Mouse (Mus musculus) neural tube, embryonic 15.5 days (tissue): ENCODE measurements at regions not wholly inside any gene's neighbourhood (a gene's known extent, or its start where the extent isn't known, plus 50 kb on each side); places are given as distances from the start of the nearest gene placed in this dataset.
A peak's percentile ranks its signal among the peaks of the same experiment; 100 is the strongest.

Experiments
- ATAC-seq: fragments of 200-750 bp; cut with Nextera tagmentation; 2 replicates; pipeline ENCODE4 v1.8.0; 2017; ENCODE audit warnings: mild to moderate bottlenecking, moderate TSS enrichment, moderate library complexity; ENCODE audit not compliant: low FRiP score
- H3K27ac ChIP-seq: fragments of 300-500 bp; sonication (generic); replicated peaks from 2 replicates; pipeline ENCODE4 v1.5.1; 2015; ENCODE audit warnings: mild to moderate bottlenecking, inconsistent platforms
- H3K27me3 ChIP-seq: fragments of 300-500 bp; sonication (generic); replicated peaks from 2 replicates; pipeline ENCODE4 v1.6.1; 2015; ENCODE audit warnings: inconsistent platforms
- H3K36me3 ChIP-seq: fragments of 300-500 bp; sonication (generic); 2 replicates; pipeline ENCODE4 v1.6.1; 2015; ENCODE audit warnings: inconsistent platforms
- H3K4me1 ChIP-seq: fragments of 300-500 bp; sonication (generic); 2 replicates; pipeline ENCODE4 v1.6.1; 2015; ENCODE audit warnings: inconsistent platforms
- H3K4me2 ChIP-seq: fragments of 300-500 bp; sonication (generic); 2 replicates; pipeline ENCODE4 v1.6.1; 2015; ENCODE audit warnings: inconsistent platforms, mild to moderate bottlenecking, moderate library complexity
- H3K4me3 ChIP-seq: fragments of 300-500 bp; sonication (generic); replicated peaks from 2 replicates; pipeline ENCODE4 v1.5.1; 2015; ENCODE audit warnings: mild to moderate bottlenecking, inconsistent platforms
- H3K9ac ChIP-seq: fragments of 300-500 bp; sonication (generic); replicated peaks from 2 replicates; pipeline ENCODE4 v1.6.1; 2015; ENCODE audit warnings: mild to moderate bottlenecking, inconsistent platforms
- H3K9me3 ChIP-seq: fragments of 300-500 bp; sonication (generic); replicated peaks from 2 replicates; pipeline ENCODE4 v1.6.1; 2016; ENCODE audit warnings: inconsistent platforms
- WGBS: fragments of 180-500 bp; shearing (Covaris S2); methylation state at CpG from one replicate; pipeline ENCODE4 v1.1.7; 2015; ENCODE audit warnings: mixed read lengths; 5-methylcytosine and 5-hydroxymethylcytosine counted together

GRCm38 (mm10) chr4:53318181-53318580 lies 122.0 kb upstream of the Slc44a1 start:
- Histone ChIP-seq H3K27ac (no peak overlapping the region), H3K9ac (no peak overlapping the region), H3K9me3 (no peaks in the 10 kb centered on the region), H3K4me3 (no peak overlapping the region), H3K27me3 (no peaks in the 10 kb centered on the region), H3K36me3 (no peaks in the 10 kb centered on the region), H3K4me1 (peaks cover 32% of the 10 kb centered on the region), H3K4me2 (no peak overlapping the region)
- no peak for ATAC-seq
- WGBS, result 79% methylated on average over 6 of the region's 6 CpGs

- Histone ChIP-seq H3K4me3 (no peak overlapping the region), H3K9me3 (no peaks in the 10 kb centered on the region), H3K9ac (no peak overlapping the region), H3K36me3 (no peaks in the 10 kb centered on the region), H3K27me3 (no peaks in the 10 kb centered on the region), H3K4me1 (peaks cover 26% of the 10 kb centered on the region), H3K27ac (peak overlapping the region; percentile 56; the same call in 1 of the 2 replicates), H3K4me2 (no peak overlapping the region)
- 40% methylated on average over 7 of the region's 7 CpGs for WGBS
- no peak for ATAC-seq
These were observed 122.8 kb upstream of the Slc44a1 start for GRCm38 (mm10) chr4:53317453-53317824.

- Histone ChIP-seq H3K4me1 (peaks cover 26% of the 10 kb centered on the region), H3K4me3 (no peak overlapping the region), H3K27ac (0 out of 2 replicates have a peak overlapping the region, but pooled peaks have one; percentile 28), H3K27me3 (no peaks in the 10 kb centered on the region), H3K9me3 (no peaks in the 10 kb centered on the region), H3K9ac (no peak overlapping the region), H3K4me2 (no peak overlapping the region), H3K36me3 (no peaks in the 10 kb centered on the region)
- WGBS, result 84% methylated on average over 14 of the region's 14 CpGs
- no peak for ATAC-seq
These were observed 123.3 kb upstream of the Slc44a1 start for GRCm38 (mm10) chr4:53316796-53317452.

GRCm38 (mm10) chr4:53315876-53316762 lies 124.1 kb upstream of the Slc44a1 start:
- peak overlapping the region; percentile 74 for H3K27ac ChIP-seq
- no peak for ATAC-seq
- WGBS, result 76% methylated on average over 13 of the region's 13 CpGs

GRCm38 (mm10) chr4:53315121-53315875 lies 124.9 kb upstream of the Slc44a1 start:
- no peaks in the 10 kb centered on the region for H3K36me3 ChIP-seq
- no peak overlapping the region for H3K4me2 ChIP-seq
- WGBS, result 61% methylated on average over 7 of the region's 7 CpGs
- peak overlapping the region; percentile 74 for H3K27ac ChIP-seq
- no peaks in the 10 kb centered on the region for H3K9me3 ChIP-seq
- H3K4me1 ChIP-seq, result peaks cover 26% of the 10 kb centered on the region
- ATAC-seq, result peak; percentile 62; the same call in 1 of the 2 replicates
- H3K4me3 ChIP-seq, result no peak overlapping the region
- H3K27me3 ChIP-seq, result no peaks in the 10 kb centered on the region
- H3K9ac ChIP-seq, result no peak overlapping the region

More at GRCm38 (mm10) chr4:53315876-53316762, 124.1 kb upstream of the Slc44a1 start:
- H3K27me3 ChIP-seq, result no peaks in the 10 kb centered on the region
- no peaks in the 10 kb centered on the region for H3K9me3 ChIP-seq
- H3K4me2 ChIP-seq, result no peak overlapping the region
- H3K9ac ChIP-seq, result no peak overlapping the region
- peaks cover 26% of the 10 kb centered on the region for H3K4me1 ChIP-seq
- no peak overlapping the region for H3K4me3 ChIP-seq
- H3K36me3 ChIP-seq, result no peaks in the 10 kb centered on the region

- no peaks in the 10 kb centered on the region for H3K36me3 ChIP-seq
- no peak overlapping the region for H3K4me3 ChIP-seq
- H3K4me1 ChIP-seq, result peaks cover 26% of the 10 kb centered on the region
- H3K27me3 ChIP-seq, result no peaks in the 10 kb centered on the region
- 90% methylated on average over 8 of the region's 8 CpGs for WGBS
- H3K27ac ChIP-seq, result 0 out of 2 replicates have a peak overlapping the region, but pooled peaks have one; percentile 18
- ATAC-seq, result no peak
- H3K9me3 ChIP-seq, result no peaks in the 10 kb centered on the region
- H3K9ac ChIP-seq, result no peak overlapping the region
- no peak overlapping the region for H3K4me2 ChIP-seq
These were observed 126.1 kb upstream of the Slc44a1 start for GRCm38 (mm10) chr4:53314076-53314475.

GRCm38 (mm10) chr4:53307121-53307520 lies 133.1 kb upstream of the Slc44a1 start:
- H3K4me3 ChIP-seq, result no peak overlapping the region
- 59% methylated on average over 4 of the region's 4 CpGs for WGBS
- no peak overlapping the region for H3K4me2 ChIP-seq
- no peaks in the 10 kb centered on the region for H3K9me3 ChIP-seq
- no peak for ATAC-seq
- H3K27ac ChIP-seq, result no peak overlapping the region
- no peaks in the 10 kb centered on the region for H3K36me3 ChIP-seq
- H3K4me1 ChIP-seq, result peaks cover 6% of the 10 kb centered on the region; the same call in 1 of the 2 replicates
- H3K27me3 ChIP-seq, result no peaks in the 10 kb centered on the region
- H3K9ac ChIP-seq, result no peak overlapping the region

GRCm38 (mm10) chr4:53304782-53305385 lies 135.3 kb upstream of the Slc44a1 start:
- ATAC-seq, result no peak
- 61% methylated on average over 4 of the region's 4 CpGs for WGBS
- Histone ChIP-seq H3K36me3 (no peaks in the 10 kb centered on the region), H3K9me3 (no peaks in the 10 kb centered on the region), H3K9ac (no peak overlapping the region), H3K4me3 (no peak overlapping the region), H3K27me3 (no peaks in the 10 kb centered on the region), H3K4me1 (peaks cover 6% of the 10 kb centered on the region; the same call in 1 of the 2 replicates), H3K4me2 (no peak overlapping the region), H3K27ac (no peak overlapping the region)

GRCm38 (mm10) chr4:53304290-53304654 lies 135.9 kb upstream of the Slc44a1 start:
- H3K27ac ChIP-seq, result peak overlapping the region; percentile 46
- H3K27me3 ChIP-seq, result no peaks in the 10 kb centered on the region
- ATAC-seq, result no peak
- no peak overlapping the region for H3K4me2 ChIP-seq
- peaks cover 6% of the 10 kb centered on the region; the same call in 1 of the 2 replicates for H3K4me1 ChIP-seq
- H3K36me3 ChIP-seq, result no peaks in the 10 kb centered on the region
- 6% methylated on average over 2 of the region's 2 CpGs for WGBS
- no peak overlapping the region for H3K9ac ChIP-seq
- no peaks in the 10 kb centered on the region for H3K9me3 ChIP-seq
- H3K4me3 ChIP-seq, result no peak overlapping the region

GRCm38 (mm10) chr4:53303621-53304289 lies 136.5 kb upstream of the Slc44a1 start:
- Histone ChIP-seq H3K27ac (peak overlapping the region; percentile 46), H3K9me3 (no peaks in the 10 kb centered on the region), H3K4me2 (no peak overlapping the region), H3K4me1 (peaks cover 6% of the 10 kb centered on the region; the same call in 1 of the 2 replicates), H3K4me3 (no peak overlapping the region), H3K27me3 (no peaks in the 10 kb centered on the region), H3K36me3 (no peaks in the 10 kb centered on the region), H3K9ac (no peak overlapping the region)
- 16% methylated on average over 4 of the region's 4 CpGs for WGBS
- no peak for ATAC-seq

- H3K4me2 ChIP-seq, result no peak overlapping the region
- H3K9me3 ChIP-seq, result no peaks in the 10 kb centered on the region
- ATAC-seq, result no peak
- no peak overlapping the region for H3K4me3 ChIP-seq
- no peaks in the 10 kb centered on the region for H3K27me3 ChIP-seq
- 0 out of 2 replicates have a peak, but pooled peaks cover 3% of the 10 kb centered on the region for H3K4me1 ChIP-seq
- H3K36me3 ChIP-seq, result no peaks in the 10 kb centered on the region
- H3K9ac ChIP-seq, result no peak overlapping the region
- no peak overlapping the region for H3K27ac ChIP-seq
These were observed 138.3 kb upstream of the Abca1 start for GRCm38 (mm10) chr4:53297975-53298374.
